Mouse (Mus musculus): ENCODE data around the gene Fam102b.

- TF ChIP-seq CTCF (IDR thresholded peaks at IDR 0.05; ENCODE audit: low read depth) (peak; percentile 75), EP300 (optimal IDR thresholded peaks at IDR 0.05) (no peak)
Measured at GRCm38 (mm10) chr3:109027515-109027987, at the start of gene Fam102b.
